Comparison of ENCODE assay signal across 9 mouse cellular contexts in genomic region chr7:110816037-110816436, GRCm38 (mm10). TPM values are rescaled to one million over a fixed set of nuclear protein-coding genes. Genes with fewer than 3 reads are reported as not detected.
DNase-seq lines count a peak whose midpoint lies in the region; ATAC-seq lines count a peak whose summit lies in the region.
"Had no signal": no experiment of that assay in that cellular context is flagged by ENCODE, and none has a peak within 500 bp of the region (broad histone marks: within the 10 kb centered on the region; RNA-seq: fewer than 3 reads in every experiment).

No protein-coding gene starts in this region.

- no peaks in the 10 kb centered on the region for H3K27me3 ChIP-seq in heart, embryonic 11.5 days (ENCODE audit: control insufficient read depth, insufficient read depth, low read length)
- H3K27me3 ChIP-seq in embryonic facial prominence, embryonic 10.5 days (replicated peaks; ENCODE audit: low read depth, poor library complexity, severe bottlenecking), result no peaks in the 10 kb centered on the region
- no peaks in the 10 kb centered on the region for H3K27me3 ChIP-seq in midbrain, embryonic 14.5 days (ENCODE audit: control insufficient read depth, insufficient read depth, low read length)

- H3K9ac ChIP-seq in heart, embryonic 11.5 days (ENCODE audit: low read depth, low read length), result no peak overlapping the region
- H3K9ac ChIP-seq in midbrain, embryonic 14.5 days (replicated peaks; ENCODE audit: low read length), result no peak overlapping the region

- H3K27ac ChIP-seq in heart, embryonic 11.5 days (ENCODE audit: low read depth, low read length), result no peak overlapping the region
- H3K27ac ChIP-seq in embryonic facial prominence, embryonic 10.5 days (replicated peaks), result no peak overlapping the region
- no peak overlapping the region for H3K27ac ChIP-seq in midbrain, embryonic 14.5 days (replicated peaks; ENCODE audit: low read depth, low read length)

- H3K36me3 ChIP-seq in heart, embryonic 11.5 days (ENCODE audit: control insufficient read depth, insufficient read depth, low read length), result no peaks in the 10 kb centered on the region; the same call in 1 of the 2 replicates
- peaks cover 17% of the 10 kb centered on the region; the same call in 1 of the 2 replicates for H3K36me3 ChIP-seq in embryonic facial prominence, embryonic 10.5 days (replicated peaks)
- H3K36me3 ChIP-seq in midbrain, embryonic 14.5 days (ENCODE audit: control insufficient read depth, insufficient read depth, low read length), result peaks cover 12% of the 10 kb centered on the region; the same call in 1 of the 2 replicates

- peaks cover 24% of the 10 kb centered on the region for H3K4me1 ChIP-seq in heart, embryonic 11.5 days (ENCODE audit: control insufficient read depth, insufficient read depth, low read length)
- no peaks in the 10 kb centered on the region for H3K4me1 ChIP-seq in embryonic facial prominence, embryonic 10.5 days
- H3K4me1 ChIP-seq in midbrain, embryonic 14.5 days (ENCODE audit: control insufficient read depth, insufficient read depth, low read length), result no peaks in the 10 kb centered on the region

- peak; percentile 46 for DNase-seq in heart, adult 8-10 months (ENCODE audit: low spot score)
- peak; percentile 64 to 72 for DNase-seq in B cell, adult 2 months
- peak; percentile 21 for DNase-seq in Muller cell, postnatal 12 days (ENCODE audit: inconsistent ontology term)
- peak; percentile 54 for DNase-seq in embryonic facial prominence, embryonic 10.5 days (ENCODE audit: low spot score)
- DNase-seq in kidney, postnatal 14 days, result peak; percentile 65
- DNase-seq in midbrain, embryonic 14.5 days, result peak; percentile 82
- no peak for DNase-seq in yolk sac, embryonic 10.5 days (ENCODE audit: low spot score)

- no peak overlapping the region for H3K4me2 ChIP-seq in heart, embryonic 11.5 days
- H3K4me2 ChIP-seq in midbrain, embryonic 14.5 days (ENCODE audit: low read length), result no peak overlapping the region

- H3K4me3 ChIP-seq in heart, embryonic 11.5 days (ENCODE audit: low read depth, low read length), result no peak overlapping the region
- H3K4me3 ChIP-seq in embryonic facial prominence, embryonic 10.5 days, result no peak overlapping the region
- no peak overlapping the region for H3K4me3 ChIP-seq in midbrain, embryonic 14.5 days (replicated peaks; ENCODE audit: low read depth, low read length)
- H3K4me3 ChIP-seq: erythroblast, embryonic 14.5 days had no signal

- no peaks in the 10 kb centered on the region for H3K9me3 ChIP-seq in heart, embryonic 11.5 days (replicated peaks; ENCODE audit: control insufficient read depth, low read length)
- H3K9me3 ChIP-seq in embryonic facial prominence, embryonic 10.5 days, result no peaks in the 10 kb centered on the region
- no peaks in the 10 kb centered on the region for H3K9me3 ChIP-seq in midbrain, embryonic 14.5 days (ENCODE audit: control insufficient read depth, low read length)

- ATAC-seq in heart, embryonic 11.5 days (replicated peaks; ENCODE audit: insufficient number of reproducible peaks, low FRiP score, low TSS enrichment), result no peak
- no peak for ATAC-seq in midbrain, embryonic 14.5 days (ENCODE audit: low FRiP score, low TSS enrichment)

- WGBS in heart, embryonic 11.5 days (ENCODE audit: insufficient replicate concordance), result 69% methylated on average over 5 of the region's 5 CpGs
- 65% methylated on average over 5 of the region's 5 CpGs for WGBS in embryonic facial prominence, embryonic 10.5 days
- 74% methylated on average over 5 of the region's 5 CpGs for WGBS in midbrain, embryonic 14.5 days

RNA-seq across cellular contexts. Expression of gene Rnf141, which starts 28.2 kb away (rescaled TPM):
- 10 to 100 TPM; 36.4 to 44.5 (median 39.8) TPM for total RNA-seq in heart, adult 8-10 months (2022)
- polyA plus RNA-seq in heart, embryonic 11.5 days (2014; fragmentation: Nextera tagmentation; extraction: Ambion mirVana), result 34.1 and 35.5 TPM in 2 replicates
- 21.5 and 22.3 TPM in 2 replicates for polyA plus RNA-seq in embryonic facial prominence, embryonic 10.5 days (2016; fragmentation: Nextera tagmentation; extraction: Ambion mirVana)
- polyA plus RNA-seq in midbrain, embryonic 14.5 days (2014; fragmentation: Nextera tagmentation; extraction: Ambion mirVana), result 24.0 and 38.3 TPM in 2 replicates

RNA-seq across cellular contexts. Expression of gene Lyve1, which starts 47.0 kb away (rescaled TPM):
- 10 to 100 TPM; 10.4 to 16.8 (median 13.0) TPM for total RNA-seq in heart, adult 8-10 months (2022)
- polyA plus RNA-seq in heart, embryonic 11.5 days (2014; fragmentation: Nextera tagmentation; extraction: Ambion mirVana), result 3.1 and 3.4 TPM in 2 replicates
- 0.36 and 0.41 TPM in 2 replicates for polyA plus RNA-seq in embryonic facial prominence, embryonic 10.5 days (2016; fragmentation: Nextera tagmentation; extraction: Ambion mirVana)
- polyA plus RNA-seq in midbrain, embryonic 14.5 days (2014; fragmentation: Nextera tagmentation; extraction: Ambion mirVana), result 4.7 TPM in 1 of 2 replicates, not detected in the other

RNA-seq across cellular contexts. Expression of gene Ampd3, which starts 48.0 kb away (rescaled TPM):
- 10 to 100 TPM; 28.4 to 42.8 (median 34.3) TPM for total RNA-seq in heart, adult 8-10 months (2022)
- polyA plus RNA-seq in heart, embryonic 11.5 days (2014; fragmentation: Nextera tagmentation; extraction: Ambion mirVana), result 6.0 and 8.9 TPM in 2 replicates
- 1.0 and 1.5 TPM in 2 replicates for polyA plus RNA-seq in embryonic facial prominence, embryonic 10.5 days (2016; fragmentation: Nextera tagmentation; extraction: Ambion mirVana)
- polyA plus RNA-seq in midbrain, embryonic 14.5 days (2014; fragmentation: Nextera tagmentation; extraction: Ambion mirVana), result 7.8 and 8.2 TPM in 2 replicates
